Comparison of ENCODE assay signal across 8 mouse cellular contexts in genomic region chr5:138994108-138994785, GRCm38 (mm10). TPM values are rescaled to one million over a fixed set of nuclear protein-coding genes. Genes with fewer than 3 reads are reported as not detected.
DNase-seq lines count a peak whose midpoint lies in the region; ATAC-seq and TF ChIP-seq lines count a peak whose summit lies in the region.

No protein-coding gene starts in this region.

- DNase-seq in heart, adult 2 months = peak in 1 of 2 experiments; percentile 38
- no peak for DNase-seq in heart, adult 8-10 months (ENCODE audit: low spot score)
- peak; percentile 44 for DNase-seq in MN1 (ENCODE audit: low spot score)
- DNase-seq in lung, embryonic 14.5 days = peak; percentile 48
- no peak for DNase-seq in thymus, postnatal 36 days

- H3K36me3 ChIP-seq in heart, adult 2 months (ENCODE audit: control insufficient read depth, insufficient read depth, low read length) = peaks cover 4% of the 10 kb centered on the region
- H3K36me3 ChIP-seq in intestine, embryonic 16.5 days (ENCODE audit: control insufficient read depth, insufficient read depth, low read length) = 0 out of 2 replicates have a peak, but pooled peaks cover 2% of the 10 kb centered on the region
- H3K36me3 ChIP-seq in lung, embryonic 14.5 days (ENCODE audit: insufficient read depth) = 0 out of 2 replicates have a peak, but pooled peaks cover 5% of the 10 kb centered on the region
- no peaks in the 10 kb centered on the region for H3K36me3 ChIP-seq in small intestine, adult 2 months (ENCODE audit: control insufficient read depth, insufficient read depth, low read length)

- H3K4me1 ChIP-seq in heart, adult 2 months (ENCODE audit: control insufficient read depth, insufficient read depth, low read length) = peaks cover 14% of the 10 kb centered on the region
- peaks cover 7% of the 10 kb centered on the region; the same call in 1 of the 2 replicates for H3K4me1 ChIP-seq in embryonic fibroblast, embryonic 13.5 days (ENCODE audit: control insufficient read depth, insufficient read depth, low read length)
- H3K4me1 ChIP-seq in intestine, embryonic 16.5 days (ENCODE audit: control insufficient read depth, insufficient read depth, low read length) = peaks cover 51% of the 10 kb centered on the region
- H3K4me1 ChIP-seq in lung, embryonic 14.5 days (ENCODE audit: insufficient read depth) = peaks cover 10% of the 10 kb centered on the region; the same call in 1 of the 2 replicates
- peaks cover 43% of the 10 kb centered on the region for H3K4me1 ChIP-seq in small intestine, adult 2 months (ENCODE audit: control insufficient read depth, insufficient read depth, insufficient read length, low read length)

- H3K9ac ChIP-seq in heart, adult 2 months (ENCODE audit: low read depth, low read length) = peak overlapping the region; percentile 78
- H3K9ac ChIP-seq in intestine, embryonic 16.5 days (ENCODE audit: low read depth, low read length) = peak overlapping the region; percentile 91
- peak overlapping the region; percentile 83 for H3K9ac ChIP-seq in lung, embryonic 14.5 days

- intact Hi-C loops in heart, adult 2 months (cut with DNase I) = loop anchor here (5.0 kb wide), 1 partner anchor 153 kb away; no protein-coding TSS in a partner anchor

- H3K4me2 ChIP-seq in intestine, embryonic 16.5 days (ENCODE audit: low read depth, low read length) = peak overlapping the region; percentile 96
- H3K4me2 ChIP-seq in lung, embryonic 14.5 days = peak overlapping the region; percentile 92

- no peak for TF ChIP-seq CTCF in heart, adult 2 months (IDR thresholded peaks at IDR 0.05)
- TF ChIP-seq CTCF in embryonic fibroblast, embryonic 13.5 days (IDR thresholded peaks at IDR 0.05; ENCODE audit: borderline replicate concordance, insufficient read depth, low read length) = no peak
- TF ChIP-seq CTCF in lung, embryonic 14.5 days (IDR thresholded peaks at IDR 0.05; ENCODE audit: low read depth) = no peak
- TF ChIP-seq CTCF in small intestine, adult 2 months (IDR thresholded peaks at IDR 0.05; ENCODE audit: extremely low read depth, insufficient read length, insufficient replicate concordance, low read depth, low read length) = no peak

- H3K79me2 ChIP-seq in heart, adult 2 months (replicated peaks; ENCODE audit: control insufficient read depth, insufficient read depth, low read length) = no peaks in the 10 kb centered on the region

- peak overlapping the region; percentile 90 for H3K27ac ChIP-seq in heart, adult 2 months
- peak overlapping the region; percentile 63 for H3K27ac ChIP-seq in embryonic fibroblast, embryonic 13.5 days (ENCODE audit: insufficient read depth, low read length)
- peak overlapping the region; percentile 98 for H3K27ac ChIP-seq in intestine, embryonic 16.5 days (ENCODE audit: low read length)
- H3K27ac ChIP-seq in lung, embryonic 14.5 days (ENCODE audit: low read depth) = peak overlapping the region; percentile 95
- H3K27ac ChIP-seq in small intestine, adult 2 months (ENCODE audit: insufficient read depth, low read depth, low read length) = peak overlapping the region; percentile 84

- no peak for TF ChIP-seq POLR2A in heart, adult 2 months (IDR thresholded peaks at IDR 0.05; ENCODE audit: insufficient read depth, low read depth, low read length)
- TF ChIP-seq POLR2A in embryonic fibroblast, embryonic 13.5 days (IDR thresholded peaks at IDR 0.05; ENCODE audit: low read depth, low read length) = no peak; the same call in 1 of the 2 replicates
- no peak; the same call in 1 of the 2 replicates for TF ChIP-seq POLR2A in small intestine, adult 2 months (IDR thresholded peaks at IDR 0.05; ENCODE audit: low read depth, low read length)

- H3K27me3 ChIP-seq in heart, adult 2 months (ENCODE audit: control insufficient read depth, insufficient read depth, low read length) = no peaks in the 10 kb centered on the region
- H3K27me3 ChIP-seq in intestine, embryonic 16.5 days (replicated peaks; ENCODE audit: control insufficient read depth, insufficient read depth, low read length) = peaks cover 13% of the 10 kb centered on the region
- H3K27me3 ChIP-seq in lung, embryonic 14.5 days (ENCODE audit: insufficient read depth, low read length) = peaks cover 72% of the 10 kb centered on the region
- H3K27me3 ChIP-seq in small intestine, adult 2 months (ENCODE audit: control insufficient read depth, insufficient read depth, low read length) = no peaks in the 10 kb centered on the region; the same call in 1 of the 2 replicates

- peak overlapping the region; percentile 68 for H3K4me3 ChIP-seq in heart, adult 2 months
- peak overlapping the region; percentile 85 for H3K4me3 ChIP-seq in embryonic fibroblast, embryonic 13.5 days (ENCODE audit: insufficient read depth, low read length)
- H3K4me3 ChIP-seq in intestine, embryonic 16.5 days (ENCODE audit: low read length) = peak overlapping the region; percentile 87
- peak overlapping the region; percentile 70 for H3K4me3 ChIP-seq in lung, embryonic 14.5 days (ENCODE audit: low read depth, low read length)
- peak overlapping the region; percentile 82 for H3K4me3 ChIP-seq in small intestine, adult 2 months (ENCODE audit: low read depth, low read length)

- ATAC-seq in intestine, embryonic 16.5 days = peak; percentile 16
- peak; percentile 1; the same call in 1 of the 2 replicates for ATAC-seq in lung, embryonic 14.5 days (ENCODE audit: insufficient read depth)

- no peaks in the 10 kb centered on the region for H3K9me3 ChIP-seq in intestine, embryonic 16.5 days (ENCODE audit: control insufficient read depth, low read length)
- H3K9me3 ChIP-seq in lung, embryonic 14.5 days (ENCODE audit: low read depth, low read length) = no peaks in the 10 kb centered on the region

- WGBS in heart, adult 2 months = under 1% methylated on average over 48 of the region's 48 CpGs
- under 1% methylated on average over 47 of the region's 48 CpGs for WGBS in intestine, embryonic 16.5 days
- WGBS in lung, embryonic 14.5 days = under 1% methylated on average over 48 of the region's 48 CpGs
- 1% methylated on average over 45 of the region's 48 CpGs for WGBS in small intestine, adult 2 months

- TF ChIP-seq EP300 in heart, adult 2 months (IDR thresholded peaks at IDR 0.05; ENCODE audit: insufficient read depth, low read depth, low read length) = no peak

RNA-seq across cellular contexts. Expression of gene Pdgfa, which starts 2.9 kb away (rescaled TPM):
- 10 to 100 TPM; 19.6 to 20.7 TPM for total RNA-seq in heart, adult 2 months (2021)
- 13.2 and 14.2 TPM in 2 replicates for polyA plus RNA-seq in heart, adult 2 months (2012; rRNA removed)
- total RNA-seq in heart, adult 8-10 months (2022) = 10 to 100 TPM; 18.3 to 23.9 (median 20.6) TPM
- polyA plus RNA-seq in embryonic fibroblast, embryonic 13.5 days (2011; ENCODE audit: insufficient read length, low read depth, missing spikeins) = 32.4 and 43.2 TPM in 2 replicates
- polyA plus RNA-seq in intestine, embryonic 16.5 days (2015; fragmentation: Nextera tagmentation; extraction: Ambion mirVana) = 47.1 and 47.3 TPM in 2 replicates
- polyA plus RNA-seq in lung, embryonic 14.5 days (2014; fragmentation: Nextera tagmentation; extraction: Ambion mirVana) = 40.9 and 46.0 TPM in 2 replicates
- 39.7 and 74.2 TPM in 2 replicates for polyA plus RNA-seq in small intestine, adult 2 months (2012; rRNA removed)

Comparison
In these comparisons a context has a peak if more than half of its experiments do, and no peak if none do; other contexts are left out.
1. DNase-seq: peak in MN1 (single experiment) and lung, embryonic 14.5 days (single experiment); none in heart, adult 8-10 months (single experiment) and thymus, postnatal 36 days (0 of 2).
2. Peak in every context shown above with its lines, with median percentiles within 50 percentile points of each other: H3K27ac ChIP-seq, H3K4me3 ChIP-seq and H3K9ac ChIP-seq.